Mouse (Mus musculus): ENCODE data around the gene Gm47289. TPM values are rescaled to one million over a fixed set of nuclear protein-coding genes. Genes with fewer than 3 reads are reported as not detected.
A peak's percentile ranks its signal among the peaks of the same experiment; 100 is the strongest.

The Gm47289 gene
- polyA plus RNA-seq, 1 experiment from 2014 or later: not detected

DNA sequence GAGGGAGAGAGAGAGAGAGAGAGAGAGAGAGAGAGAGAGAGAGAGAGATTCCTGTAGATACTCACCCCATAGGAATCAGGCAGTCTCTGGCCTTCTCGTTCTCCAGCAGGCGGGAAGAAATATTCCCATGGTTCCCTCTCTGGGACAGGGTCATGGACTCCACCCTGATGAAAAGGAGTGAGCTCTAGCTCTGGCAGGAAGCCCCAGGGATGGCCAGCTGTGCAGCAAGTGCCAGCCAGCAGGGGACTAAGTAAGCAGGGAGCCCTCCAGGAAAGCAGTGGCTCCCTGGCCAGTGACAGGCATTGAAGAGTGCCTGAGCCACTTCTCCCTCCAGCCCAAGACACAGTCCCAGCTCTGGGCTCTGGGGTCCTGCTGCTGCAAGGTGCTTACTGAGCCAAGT lies 7.2 kb upstream of the Gm47289 start:
- Histone ChIP-seq H3K4me2 (ENCODE audit: low read depth, low read length) (no peak overlapping the region), H3K9me3 (ENCODE audit: control insufficient read depth, low read length) (no peaks in the 10 kb centered on the region), H3K27ac (replicated peaks; ENCODE audit: low read depth, low read length) (no peak overlapping the region), H3K36me3 (ENCODE audit: control insufficient read depth, insufficient read depth, low read length) (no peaks in the 10 kb centered on the region), H3K9ac (ENCODE audit: low read depth, low read length) (no peak overlapping the region), H3K4me1 (ENCODE audit: control insufficient read depth, insufficient read depth, low read length) (no peaks in the 10 kb centered on the region), H3K4me3 (ENCODE audit: low read depth, low read length) (no peak overlapping the region), H3K27me3 (replicated peaks; ENCODE audit: control insufficient read depth, insufficient read depth, low read length) (peaks cover 11% of the 10 kb centered on the region; the same call in 1 of the 2 replicates)
- DNase-seq (ENCODE audit: low spot score): no peak
- ATAC-seq (ENCODE audit: low read depth): no peak
- WGBS: 46% methylated on average over 2 of the region's 2 CpGs

DNA sequence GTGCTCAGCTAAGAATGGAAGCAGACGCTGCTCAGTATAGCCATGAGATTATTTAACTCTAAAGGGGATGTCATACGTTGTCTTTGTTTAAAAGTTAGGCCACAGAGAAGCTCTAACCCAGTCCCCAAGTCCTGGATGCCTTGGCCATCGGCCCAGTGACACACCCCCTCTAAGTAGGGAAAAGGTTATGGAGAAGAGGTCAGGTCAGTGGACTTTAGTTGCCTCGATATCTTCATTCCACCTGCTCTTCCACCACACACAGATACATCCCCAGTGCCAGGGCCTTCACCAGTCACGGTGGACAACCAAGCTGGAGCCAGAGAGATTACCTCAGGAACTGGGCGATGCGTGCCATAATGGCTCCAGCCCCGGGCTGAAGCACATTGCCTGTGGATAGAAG lies 3.5 kb upstream of the Gm47289 start:
- 77% methylated on average over 8 of the region's 8 CpGs for WGBS
- no peak for DNase-seq (ENCODE audit: low spot score)
- H3K4me3 ChIP-seq (ENCODE audit: low read depth, low read length): no peak overlapping the region

GRCm38 (mm10) chr9:119155826-119156225 lies 3.1 kb upstream of the Gm47289 start:
- ATAC-seq (ENCODE audit: low read depth): 0 out of 2 replicates have a peak, but pooled peaks have one; percentile 13
- Histone ChIP-seq H3K9me3 (ENCODE audit: control insufficient read depth, low read length) (no peaks in the 10 kb centered on the region), H3K4me2 (ENCODE audit: low read depth, low read length) (peak overlapping the region; percentile 63), H3K27ac (replicated peaks; ENCODE audit: low read depth, low read length) (no peak overlapping the region), H3K27me3 (replicated peaks; ENCODE audit: control insufficient read depth, insufficient read depth, low read length) (peaks cover 13% of the 10 kb centered on the region; the same call in 1 of the 2 replicates), H3K9ac (ENCODE audit: low read depth, low read length) (0 out of 2 replicates have a peak overlapping the region, but pooled peaks have one; percentile 43), H3K4me1 (ENCODE audit: control insufficient read depth, insufficient read depth, low read length) (no peaks in the 10 kb centered on the region), H3K4me3 (ENCODE audit: low read depth, low read length) (peak overlapping the region; percentile 50; the same call in 1 of the 2 replicates), H3K36me3 (ENCODE audit: control insufficient read depth, insufficient read depth, low read length) (no peaks in the 10 kb centered on the region)
- WGBS: 39% methylated on average over 6 of the region's 7 CpGs
- DNase-seq (ENCODE audit: low spot score): peak; percentile 32

More for the DNA sequence above, 3.5 kb upstream of the Gm47289 start:
- Histone ChIP-seq H3K27ac (replicated peaks; ENCODE audit: low read depth, low read length) (no peak overlapping the region), H3K4me1 (ENCODE audit: control insufficient read depth, insufficient read depth, low read length) (no peaks in the 10 kb centered on the region), H3K9ac (ENCODE audit: low read depth, low read length) (no peak overlapping the region), H3K4me2 (ENCODE audit: low read depth, low read length) (no peak overlapping the region), H3K36me3 (ENCODE audit: control insufficient read depth, insufficient read depth, low read length) (no peaks in the 10 kb centered on the region), H3K9me3 (ENCODE audit: control insufficient read depth, low read length) (no peaks in the 10 kb centered on the region), H3K27me3 (replicated peaks; ENCODE audit: control insufficient read depth, insufficient read depth, low read length) (peaks cover 13% of the 10 kb centered on the region; the same call in 1 of the 2 replicates)
- no peak for ATAC-seq (ENCODE audit: low read depth)

DNA sequence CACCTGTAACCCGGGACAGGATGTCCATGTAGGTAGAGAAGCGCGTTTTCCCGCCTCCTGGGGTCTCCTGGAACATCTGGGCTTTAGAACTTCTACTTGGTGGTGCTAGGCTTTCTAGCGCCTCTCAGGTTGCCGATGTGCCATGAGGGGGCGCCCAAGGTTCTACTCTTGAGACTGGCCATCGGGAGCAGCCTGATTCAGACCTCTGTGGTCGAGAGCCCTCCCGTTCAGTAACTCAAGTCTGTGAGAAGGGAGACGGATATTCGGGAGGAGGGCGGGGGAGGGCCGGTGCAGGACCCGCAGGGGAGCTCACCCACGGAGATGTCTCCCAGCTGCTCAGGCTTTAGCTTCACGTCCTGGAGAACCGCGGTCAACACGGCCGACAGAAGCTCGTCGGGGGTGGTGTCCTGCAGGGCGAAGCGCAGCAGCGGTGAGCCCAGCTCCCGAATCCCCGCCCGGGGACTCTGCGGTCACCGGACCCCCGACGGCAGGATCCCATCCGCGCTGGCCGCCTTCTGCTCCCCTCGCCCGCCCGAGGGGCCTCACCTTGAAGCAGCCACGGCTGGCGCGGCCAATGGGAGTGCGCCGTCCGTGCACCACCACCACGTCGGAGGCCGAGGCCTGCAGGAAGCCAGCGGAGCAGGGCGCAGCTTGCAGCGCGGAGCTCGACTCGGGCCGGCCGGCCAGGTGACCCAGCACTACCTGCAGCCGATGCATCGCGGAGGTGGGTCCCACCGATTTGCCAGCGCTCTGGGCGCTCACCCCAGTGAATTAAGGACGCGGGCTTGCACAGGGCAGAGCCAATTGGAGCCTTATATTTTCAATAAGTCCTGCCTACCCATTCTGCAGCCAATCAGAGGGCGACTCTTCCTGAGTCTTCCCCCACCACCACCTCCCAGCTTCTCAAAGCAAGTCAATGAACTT lies 2.4 kb upstream of the Gm47289 start, which contains the start of gene Acaa1b:
Gene Acaa1b, minus strand, starts transcription at position 816 of the 924 bp plus-strand sequence.
- Histone ChIP-seq H3K4me1 (ENCODE audit: control insufficient read depth, insufficient read depth, low read length) (no peaks in the 10 kb centered on the region), H3K9ac (ENCODE audit: low read depth, low read length) (peak within 1 kb of the TSS; percentile 43; the same call in 1 of the 2 replicates), H3K36me3 (ENCODE audit: control insufficient read depth, insufficient read depth, low read length) (no peaks in the 10 kb centered on the region), H3K4me3 (ENCODE audit: low read depth, low read length) (peak within 1 kb of the TSS; percentile 50), H3K27ac (replicated peaks; ENCODE audit: low read depth, low read length) (no peak within 1 kb of the TSS), H3K9me3 (ENCODE audit: control insufficient read depth, low read length) (no peaks in the 10 kb centered on the region), H3K4me2 (ENCODE audit: low read depth, low read length) (peak within 1 kb of the TSS; percentile 63), H3K27me3 (replicated peaks; ENCODE audit: control insufficient read depth, insufficient read depth, low read length) (peaks cover 13% of the 10 kb centered on the region; the same call in 1 of the 2 replicates)
- WGBS: 1% methylated on average over 31 of the region's 65 CpGs
- ATAC-seq (ENCODE audit: low read depth) (peak; percentile 92), DNase-seq (ENCODE audit: low spot score) (peak; percentile 90)

GRCm38 (mm10) chr9:119160689-119161088 lies 1.7 kb downstream of the Gm47289 start:
- Histone ChIP-seq H3K27me3 (replicated peaks; ENCODE audit: control insufficient read depth, insufficient read depth, low read length) (peaks cover 7% of the 10 kb centered on the region; the same call in 1 of the 2 replicates), H3K27ac (replicated peaks; ENCODE audit: low read depth, low read length) (no peak overlapping the region), H3K9ac (ENCODE audit: low read depth, low read length) (no peak overlapping the region), H3K4me1 (ENCODE audit: control insufficient read depth, insufficient read depth, low read length) (no peaks in the 10 kb centered on the region), H3K4me2 (ENCODE audit: low read depth, low read length) (no peak overlapping the region), H3K9me3 (ENCODE audit: control insufficient read depth, low read length) (no peaks in the 10 kb centered on the region), H3K36me3 (ENCODE audit: control insufficient read depth, insufficient read depth, low read length) (no peaks in the 10 kb centered on the region), H3K4me3 (ENCODE audit: low read depth, low read length) (no peak overlapping the region)
- DNase-seq (ENCODE audit: low spot score) (no peak), ATAC-seq (ENCODE audit: low read depth) (no peak)
- 67% methylated on average over 3 of the region's 3 CpGs for WGBS

DNA sequence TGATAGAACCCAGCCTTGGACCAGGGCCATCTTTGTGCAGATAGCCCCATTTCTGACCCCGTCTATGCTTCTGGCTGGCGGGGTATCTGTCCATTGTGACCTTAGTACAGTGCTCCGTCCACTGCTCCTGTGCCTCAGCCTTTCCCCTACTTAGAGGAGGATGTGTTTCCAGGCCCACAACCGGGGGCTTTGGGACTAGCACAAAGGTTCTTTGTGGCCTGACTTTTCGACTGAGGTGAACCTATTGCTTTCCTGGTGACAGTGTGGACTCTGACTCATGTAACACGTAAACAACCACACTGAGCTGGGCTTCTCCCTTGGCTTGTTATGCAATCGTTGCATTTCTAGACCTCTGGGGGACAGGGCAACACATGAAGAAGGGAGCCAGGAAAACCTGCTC lies 5.8 kb downstream of the Gm47289 start:
- Histone ChIP-seq H3K36me3 (ENCODE audit: control insufficient read depth, insufficient read depth, low read length) (no peaks in the 10 kb centered on the region), H3K9me3 (ENCODE audit: control insufficient read depth, low read length) (no peaks in the 10 kb centered on the region), H3K27me3 (replicated peaks; ENCODE audit: control insufficient read depth, insufficient read depth, low read length) (no peaks in the 10 kb centered on the region), H3K27ac (replicated peaks; ENCODE audit: low read depth, low read length) (no peak overlapping the region), H3K4me3 (ENCODE audit: low read depth, low read length) (no peak overlapping the region), H3K4me2 (ENCODE audit: low read depth, low read length) (no peak overlapping the region), H3K9ac (ENCODE audit: low read depth, low read length) (no peak overlapping the region), H3K4me1 (ENCODE audit: control insufficient read depth, insufficient read depth, low read length) (no peaks in the 10 kb centered on the region)
- ATAC-seq (ENCODE audit: low read depth) (no peak), DNase-seq (ENCODE audit: low spot score) (no peak)
- 78% methylated on average over 7 of the region's 7 CpGs for WGBS

DNA sequence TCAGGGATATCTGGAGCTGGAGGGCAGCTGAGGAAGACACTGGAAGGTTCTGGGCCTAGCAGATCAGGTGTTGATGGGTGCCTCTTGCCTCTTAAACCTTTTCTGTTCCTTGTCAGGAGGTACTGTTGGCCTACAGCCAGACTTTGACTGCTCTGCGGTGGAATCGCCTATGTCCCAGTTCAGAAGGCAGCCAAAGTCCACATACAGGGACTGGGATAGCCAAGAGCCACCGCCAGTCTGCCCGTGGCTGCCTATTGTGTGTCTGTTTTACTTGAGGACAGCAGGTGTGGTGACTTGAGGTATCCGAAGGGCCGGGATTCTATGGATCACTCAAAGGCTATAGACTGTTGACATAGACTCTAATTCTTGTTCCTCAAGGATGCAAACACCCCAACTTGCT lies 6.6 kb downstream of the Gm47289 start:
- Histone ChIP-seq H3K36me3 (ENCODE audit: control insufficient read depth, insufficient read depth, low read length) (no peaks in the 10 kb centered on the region), H3K27me3 (replicated peaks; ENCODE audit: control insufficient read depth, insufficient read depth, low read length) (no peaks in the 10 kb centered on the region), H3K9me3 (ENCODE audit: control insufficient read depth, low read length) (no peaks in the 10 kb centered on the region), H3K27ac (replicated peaks; ENCODE audit: low read depth, low read length) (no peak overlapping the region), H3K4me1 (ENCODE audit: control insufficient read depth, insufficient read depth, low read length) (no peaks in the 10 kb centered on the region), H3K4me3 (ENCODE audit: low read depth, low read length) (no peak overlapping the region), H3K9ac (ENCODE audit: low read depth, low read length) (no peak overlapping the region), H3K4me2 (ENCODE audit: low read depth, low read length) (no peak overlapping the region)
- WGBS: 89% methylated on average over 6 of the region's 6 CpGs
- no peak for DNase-seq (ENCODE audit: low spot score)
- ATAC-seq (ENCODE audit: low read depth): no peak

DNA sequence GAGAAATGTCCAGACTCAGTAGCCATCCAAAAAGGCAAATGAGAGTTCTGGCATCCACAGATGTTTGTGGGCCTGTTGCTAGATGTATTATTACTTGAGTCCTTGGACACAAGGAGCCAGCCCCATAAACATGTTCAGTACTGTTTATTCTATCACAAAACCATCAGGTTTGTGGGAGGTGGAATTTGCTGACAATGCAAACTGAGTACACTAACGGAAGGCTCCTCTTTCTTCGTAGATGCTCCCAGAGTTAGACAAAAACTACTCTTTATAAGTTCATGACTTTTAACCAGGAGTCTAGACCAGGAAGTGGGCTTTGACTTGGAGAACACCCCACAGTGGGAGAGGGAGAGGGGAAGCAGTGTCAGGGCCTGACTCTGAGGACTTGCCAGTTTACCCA lies 8.6 kb downstream of the Gm47289 start:
- Histone ChIP-seq H3K27me3 (replicated peaks; ENCODE audit: control insufficient read depth, insufficient read depth, low read length) (no peaks in the 10 kb centered on the region), H3K4me3 (ENCODE audit: low read depth, low read length) (no peak overlapping the region), H3K9ac (ENCODE audit: low read depth, low read length) (no peak overlapping the region), H3K36me3 (ENCODE audit: control insufficient read depth, insufficient read depth, low read length) (no peaks in the 10 kb centered on the region), H3K9me3 (ENCODE audit: control insufficient read depth, low read length) (no peaks in the 10 kb centered on the region), H3K27ac (replicated peaks; ENCODE audit: low read depth, low read length) (no peak overlapping the region), H3K4me1 (ENCODE audit: control insufficient read depth, insufficient read depth, low read length) (no peaks in the 10 kb centered on the region), H3K4me2 (ENCODE audit: low read depth, low read length) (no peak overlapping the region)
- ATAC-seq (ENCODE audit: low read depth) (no peak), DNase-seq (ENCODE audit: low spot score) (no peak)
- WGBS: 90% methylated on average over 2 of the region's 2 CpGs
